Mouse (Mus musculus): ENCODE results near the gene Hist3h2ba. TPM values are rescaled to one million over a fixed set of nuclear protein-coding genes. Genes with fewer than 3 reads are reported as not detected.

Gene Hist3h2ba
- polyA plus RNA-seq, 1 experiment from 2014 or later = 52.7 TPM

GRCm38 (mm10) chr11:58922420-58922819 lies 26.3 kb upstream of the Hist3h2ba start:
- Histone ChIP-seq H3K27me3 (no peaks in the 10 kb centered on the region), H3K4me1 (no peaks in the 10 kb centered on the region), H3K4me2 (replicated peaks) (no peak overlapping the region), H3K9me3 (no peaks in the 10 kb centered on the region), H3K9ac (no peak overlapping the region), H3K27ac (no peak overlapping the region), H3K4me3 (no peak overlapping the region), H3K36me3 (no peaks in the 10 kb centered on the region)
- 83% methylated on average over 9 of the region's 9 CpGs for WGBS
- ATAC-seq (ENCODE audit: insufficient number of reproducible peaks, insufficient read depth, low FRiP score, low TSS enrichment) = no peak

- WGBS = 57% methylated on average over 2 of the region's 3 CpGs
- Histone ChIP-seq H3K27ac (no peak overlapping the region), H3K36me3 (peaks cover 9% of the 10 kb centered on the region), H3K27me3 (no peaks in the 10 kb centered on the region), H3K9me3 (no peaks in the 10 kb centered on the region), H3K4me3 (no peak overlapping the region), H3K9ac (no peak overlapping the region), H3K4me1 (0 out of 2 replicates have a peak, but pooled peaks cover 5% of the 10 kb centered on the region), H3K4me2 (replicated peaks) (no peak overlapping the region)
- ATAC-seq (ENCODE audit: insufficient number of reproducible peaks, insufficient read depth, low FRiP score, low TSS enrichment) = no peak
Observed at GRCm38 (mm10) chr11:58926651-58927050, 22.1 kb upstream of the Hist3h2ba start.

GRCm38 (mm10) chr11:58927053-58927452 lies 21.7 kb upstream of the Hist3h2ba start:
- no peak overlapping the region for H3K4me2 ChIP-seq (replicated peaks)
- no peak overlapping the region for H3K9ac ChIP-seq
- H3K9me3 ChIP-seq = no peaks in the 10 kb centered on the region
- H3K4me3 ChIP-seq = no peak overlapping the region
- no peak overlapping the region for H3K27ac ChIP-seq
- ATAC-seq (ENCODE audit: insufficient number of reproducible peaks, insufficient read depth, low FRiP score, low TSS enrichment) = no peak
- no peaks in the 10 kb centered on the region for H3K27me3 ChIP-seq
- WGBS = 59% methylated on average over 2 of the region's 2 CpGs
- peaks cover 13% of the 10 kb centered on the region for H3K36me3 ChIP-seq
- H3K4me1 ChIP-seq = 0 out of 2 replicates have a peak, but pooled peaks cover 5% of the 10 kb centered on the region

- H3K4me3 ChIP-seq = no peak overlapping the region
- no peaks in the 10 kb centered on the region for H3K27me3 ChIP-seq
- H3K4me1 ChIP-seq = 0 out of 2 replicates have a peak, but pooled peaks cover 5% of the 10 kb centered on the region
- no peak for ATAC-seq (ENCODE audit: insufficient number of reproducible peaks, insufficient read depth, low FRiP score, low TSS enrichment)
- no peaks in the 10 kb centered on the region for H3K9me3 ChIP-seq
- peak overlapping the region; percentile 30 for H3K4me2 ChIP-seq (replicated peaks)
- 0 out of 2 replicates have a peak overlapping the region, but pooled peaks have one; percentile 17 for H3K27ac ChIP-seq
- no peak overlapping the region for H3K9ac ChIP-seq
- H3K36me3 ChIP-seq = peaks cover 22% of the 10 kb centered on the region
- WGBS = 33% methylated on average over 20 of the region's 20 CpGs
Observed at GRCm38 (mm10) chr11:58927790-58928651, 20.7 kb upstream of the Hist3h2ba start.

GRCm38 (mm10) chr11:58929055-58929454 lies 19.7 kb upstream of the Hist3h2ba start:
- Histone ChIP-seq H3K4me1 (0 out of 2 replicates have a peak, but pooled peaks cover 5% of the 10 kb centered on the region), H3K27me3 (no peaks in the 10 kb centered on the region), H3K4me3 (no peak overlapping the region), H3K4me2 (replicated peaks) (no peak overlapping the region), H3K27ac (no peak overlapping the region), H3K9ac (no peak overlapping the region), H3K36me3 (peaks cover 33% of the 10 kb centered on the region), H3K9me3 (no peaks in the 10 kb centered on the region)
- 86% methylated on average over 4 of the region's 4 CpGs for WGBS
- ATAC-seq (ENCODE audit: insufficient number of reproducible peaks, insufficient read depth, low FRiP score, low TSS enrichment) = no peak

- Histone ChIP-seq H3K4me2 (replicated peaks) (no peak overlapping the region), H3K9me3 (no peaks in the 10 kb centered on the region), H3K4me1 (0 out of 2 replicates have a peak, but pooled peaks cover 5% of the 10 kb centered on the region), H3K9ac (no peak overlapping the region), H3K27ac (no peak overlapping the region), H3K27me3 (no peaks in the 10 kb centered on the region), H3K36me3 (peaks cover 39% of the 10 kb centered on the region), H3K4me3 (no peak overlapping the region)
- 55% methylated on average over 3 of the region's 3 CpGs for WGBS
- ATAC-seq (ENCODE audit: insufficient number of reproducible peaks, insufficient read depth, low FRiP score, low TSS enrichment) = no peak
Observed at GRCm38 (mm10) chr11:58929641-58930040, 19.1 kb upstream of the Hist3h2ba start.

- Histone ChIP-seq H3K36me3 (peaks cover 42% of the 10 kb centered on the region), H3K4me3 (no peak overlapping the region), H3K27ac (no peak overlapping the region), H3K9me3 (no peaks in the 10 kb centered on the region), H3K4me1 (0 out of 2 replicates have a peak, but pooled peaks cover 5% of the 10 kb centered on the region), H3K9ac (no peak overlapping the region), H3K27me3 (no peaks in the 10 kb centered on the region), H3K4me2 (replicated peaks) (no peak overlapping the region)
- ATAC-seq (ENCODE audit: insufficient number of reproducible peaks, insufficient read depth, low FRiP score, low TSS enrichment) = no peak
- WGBS = 89% methylated on average over 3 of the region's 3 CpGs
Observed at GRCm38 (mm10) chr11:58930254-58930653, 18.5 kb upstream of the Hist3h2ba start.

GRCm38 (mm10) chr11:58931576-58931975 lies 17.1 kb upstream of the Hist3h2ba start:
- Histone ChIP-seq H3K9ac (no peak overlapping the region), H3K27ac (no peak overlapping the region), H3K9me3 (no peaks in the 10 kb centered on the region), H3K4me2 (replicated peaks) (no peak overlapping the region), H3K36me3 (peaks cover 54% of the 10 kb centered on the region), H3K27me3 (no peaks in the 10 kb centered on the region), H3K4me3 (no peak overlapping the region), H3K4me1 (peaks cover 6% of the 10 kb centered on the region; the same call in 1 of the 2 replicates)
- ATAC-seq (ENCODE audit: insufficient number of reproducible peaks, insufficient read depth, low FRiP score, low TSS enrichment) = no peak
- WGBS = 87% methylated on average over 4 of the region's 4 CpGs

- Histone ChIP-seq H3K4me3 (peak overlapping the region; percentile 95), H3K4me2 (replicated peaks) (peak overlapping the region; percentile 92), H3K9me3 (no peaks in the 10 kb centered on the region), H3K27me3 (no peaks in the 10 kb centered on the region), H3K27ac (peak overlapping the region; percentile 90), H3K4me1 (peaks cover 13% of the 10 kb centered on the region), H3K36me3 (peaks cover 36% of the 10 kb centered on the region), H3K9ac (peak overlapping the region; percentile 99)
- WGBS = 2% methylated on average over 13 of the region's 13 CpGs
- no peak for ATAC-seq (ENCODE audit: insufficient number of reproducible peaks, insufficient read depth, low FRiP score, low TSS enrichment)
Observed at GRCm38 (mm10) chr11:58937909-58938308, 10.8 kb upstream of the Hist3h2ba start.

GRCm38 (mm10) chr11:58938322-58939087 lies 10.2 kb upstream of the Hist3h2ba start, which contains the start of gene Rnf187:
Rnf187 (minus strand) TSS chr11:58938916.
- ATAC-seq (ENCODE audit: insufficient number of reproducible peaks, insufficient read depth, low FRiP score, low TSS enrichment) = peak; percentile 97
- H3K9me3 ChIP-seq = no peaks in the 10 kb centered on the region
- peaks cover 13% of the 10 kb centered on the region for H3K4me1 ChIP-seq
- peak within 1 kb of the TSS; percentile 90 for H3K27ac ChIP-seq
- peaks cover 30% of the 10 kb centered on the region for H3K36me3 ChIP-seq
- H3K4me3 ChIP-seq = peak within 1 kb of the TSS; percentile 95
- peak within 1 kb of the TSS; percentile 92 for H3K4me2 ChIP-seq (replicated peaks)
- H3K9ac ChIP-seq = peak within 1 kb of the TSS; percentile 99
- WGBS = under 1% methylated on average over 86 of the region's 95 CpGs
- no peaks in the 10 kb centered on the region for H3K27me3 ChIP-seq

GRCm38 (mm10) chr11:58939088-58939439 lies 9.7 kb upstream of the Hist3h2ba start:
- Histone ChIP-seq H3K9me3 (no peaks in the 10 kb centered on the region), H3K4me2 (replicated peaks) (peak overlapping the region; percentile 92), H3K4me1 (peaks cover 13% of the 10 kb centered on the region), H3K9ac (peak overlapping the region; percentile 99; the same call in 1 of the 2 replicates), H3K4me3 (peak overlapping the region; percentile 95), H3K27me3 (no peaks in the 10 kb centered on the region), H3K27ac (peak overlapping the region; percentile 90), H3K36me3 (peaks cover 25% of the 10 kb centered on the region)
- ATAC-seq (ENCODE audit: insufficient number of reproducible peaks, insufficient read depth, low FRiP score, low TSS enrichment) = no peak
- WGBS = 22% methylated on average over 6 of the region's 6 CpGs
